Mouse (Mus musculus) large intestine, adult 2 months (tissue): ENCODE results near the gene Galnt11. TPM values are rescaled to one million over a fixed set of nuclear protein-coding genes. Genes with fewer than 3 reads are reported as not detected.
"Not testable (repeated sequence)": the region's sequence is repeated elsewhere in the genome, so short reads cannot be mapped to it uniquely, and the experiment has no call there.

Experiments used
- DNase-seq: peaks from one replicate; pipeline ENCODE4 v3.0.0-alpha.2; 2012; ENCODE audit warnings: low read depth, low spot score
- WGBS: fragments of 180-500 bp; shearing (Covaris S2); methylation state at CpG from one replicate; pipeline ENCODE4 v1.1.7; 2018; 5-methylcytosine and 5-hydroxymethylcytosine counted together
- polyA plus RNA-seq: library from polyadenylated mRNA; depleted of rRNA; stranded (reverse); fragments of >200 nt; gene quantifications from 2 replicates; pipeline ENCODE4 v1.2.3, GENCODE M21; 2012; rRNA removed

The Galnt11 gene
- polyA plus RNA-seq = 9.4 and 9.7 TPM in 2 replicates

DNA sequence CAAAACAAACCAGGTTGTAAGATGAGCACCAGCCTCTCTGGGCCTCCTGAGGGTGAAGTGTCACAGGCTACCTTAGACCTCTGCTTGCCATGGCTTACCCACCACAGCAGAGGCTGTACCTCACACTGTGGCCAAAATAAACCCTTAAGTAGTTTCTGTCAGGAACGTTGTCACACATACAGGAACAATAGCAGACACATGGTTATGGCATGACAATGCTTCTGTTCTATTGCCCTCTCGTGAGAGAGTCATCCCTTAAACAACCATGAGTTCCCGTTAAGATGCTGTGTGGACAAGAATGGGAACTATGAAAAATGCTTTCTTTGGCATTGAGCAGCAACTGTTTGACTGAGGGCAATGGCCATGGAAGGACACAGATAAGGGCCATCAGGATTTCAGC lies at the start of gene Galnt11:
Gene Galnt11, plus strand, starts transcription at position 301 of the 400 bp plus-strand sequence.
- DNase-seq = no peak
- WGBS = 78% methylated on average over 3 of the region's 3 CpGs

DNA sequence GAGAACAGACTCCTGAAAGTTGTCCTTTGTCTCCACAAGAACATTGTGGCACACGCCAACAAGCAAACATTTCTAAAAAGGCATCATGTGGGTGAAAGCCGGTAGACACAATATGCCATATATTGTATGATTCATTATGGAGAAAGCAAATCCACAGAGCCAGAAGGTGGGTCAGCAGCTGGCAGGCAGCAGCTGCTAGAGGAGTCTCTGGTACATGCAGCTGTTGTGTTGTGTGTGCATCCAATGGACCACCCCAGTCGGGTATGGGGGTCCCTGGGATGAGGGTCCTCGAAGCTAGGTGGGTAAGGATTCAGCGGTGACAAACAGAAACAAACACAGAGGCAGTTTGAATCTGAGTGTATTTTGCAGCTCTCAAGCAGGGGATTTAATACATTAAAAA lies 43.8 kb upstream of the Galnt11 start:
- DNase-seq = not testable (repeated sequence)
- WGBS = 87% methylated on average over 5 of the region's 5 CpGs

DNA sequence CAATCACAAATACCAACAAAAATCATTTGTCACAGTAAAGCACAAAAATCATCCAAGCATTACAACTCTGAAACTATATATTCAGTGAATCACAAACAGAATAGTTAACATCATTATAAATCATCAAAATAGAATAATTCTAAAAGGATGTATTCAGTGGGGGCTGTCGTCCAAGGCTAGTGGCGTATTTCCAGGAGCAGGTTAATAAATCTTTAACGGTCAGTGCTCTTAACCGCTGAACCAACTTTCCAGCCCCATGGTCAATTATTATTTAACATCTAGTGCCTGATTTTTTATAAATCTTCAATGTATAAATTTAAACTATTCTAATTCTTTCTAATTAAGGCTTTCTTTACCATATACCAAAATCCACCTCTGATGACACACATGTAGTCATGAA lies 43.2 kb upstream of the Galnt11 start:
- 81% methylated on average over 4 of the region's 4 CpGs for WGBS
- DNase-seq = not testable (repeated sequence)

DNA sequence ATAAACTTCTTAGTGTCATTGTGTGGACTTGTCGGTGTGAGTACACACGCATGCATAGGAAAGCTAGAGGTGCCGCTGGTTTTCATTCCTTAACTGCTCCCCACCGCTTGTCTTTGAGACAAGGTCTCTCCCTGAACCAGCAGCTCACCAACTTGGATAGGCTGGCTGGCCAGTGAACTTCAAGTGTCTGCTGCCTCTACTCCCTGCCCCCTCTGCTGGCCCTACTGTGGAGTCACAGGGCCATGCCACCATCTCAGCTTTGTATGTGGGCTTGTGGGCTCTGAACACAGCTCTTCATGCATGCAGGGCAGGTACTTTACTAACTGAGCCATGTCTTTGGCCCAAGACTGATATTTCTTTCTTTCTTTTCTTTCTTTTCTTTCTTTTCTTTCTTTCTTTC lies 42.4 kb upstream of the Galnt11 start:
- 96% methylated on average over 4 of the region's 4 CpGs for WGBS
- no peak for DNase-seq

DNA sequence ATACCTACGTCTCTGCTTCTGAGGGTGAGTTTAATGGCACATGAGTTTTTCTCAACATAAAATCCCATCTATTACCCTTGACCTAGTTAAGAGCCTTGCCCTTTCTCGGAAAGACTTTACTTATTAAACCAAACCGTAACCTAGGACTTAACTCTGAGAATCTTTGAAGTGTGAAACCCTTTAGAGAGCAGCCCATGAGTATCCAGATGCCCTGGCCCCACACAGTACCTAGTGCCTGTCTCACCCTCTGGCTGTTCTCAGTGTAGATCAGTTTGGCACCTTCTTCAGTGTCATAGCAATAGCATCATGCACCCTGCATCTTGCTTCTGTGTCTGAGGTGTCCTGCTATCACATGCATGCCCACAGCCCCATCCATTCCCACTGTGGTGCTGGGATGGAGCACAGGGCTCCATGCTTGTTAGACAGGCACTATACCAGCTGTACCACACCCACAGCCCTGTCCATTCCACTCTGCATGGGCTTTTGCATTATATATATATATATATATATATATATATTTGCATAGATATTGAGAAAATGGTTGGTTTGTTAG lies 41.7 kb upstream of the Galnt11 start:
- no peak for DNase-seq
- WGBS = 84% methylated on average over 3 of the region's 3 CpGs

DNA sequence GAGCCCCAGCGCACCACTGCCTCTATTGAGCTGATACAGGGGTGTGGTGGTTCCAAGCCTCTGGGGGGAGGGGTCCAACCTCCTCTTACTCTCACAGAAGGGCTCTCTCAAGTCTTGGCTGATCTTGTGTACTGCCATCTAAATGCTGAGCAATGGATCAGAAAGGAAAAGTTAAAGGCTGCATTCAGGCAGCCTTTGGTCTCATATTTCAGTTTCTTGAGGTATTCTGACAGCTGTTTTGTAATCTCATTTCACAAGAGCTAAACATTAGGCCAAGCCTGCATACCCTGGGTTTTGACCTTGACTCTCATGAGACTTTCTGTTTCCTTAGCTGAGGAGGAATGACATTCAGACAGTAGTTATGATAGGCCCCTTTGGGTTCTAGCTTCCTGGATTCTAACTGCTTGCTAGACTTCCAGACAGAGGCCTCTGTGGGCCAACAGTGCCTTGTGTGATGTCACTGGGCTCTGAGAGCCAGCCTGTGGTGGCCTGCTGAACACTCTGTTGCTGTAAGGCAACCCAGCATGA lies 40.6 kb upstream of the Galnt11 start, which contains the start of gene Galntl5:
Gene Galntl5, plus strand, starts transcription at position 457 of the 528 bp plus-strand sequence.
- no peak for DNase-seq

DNA sequence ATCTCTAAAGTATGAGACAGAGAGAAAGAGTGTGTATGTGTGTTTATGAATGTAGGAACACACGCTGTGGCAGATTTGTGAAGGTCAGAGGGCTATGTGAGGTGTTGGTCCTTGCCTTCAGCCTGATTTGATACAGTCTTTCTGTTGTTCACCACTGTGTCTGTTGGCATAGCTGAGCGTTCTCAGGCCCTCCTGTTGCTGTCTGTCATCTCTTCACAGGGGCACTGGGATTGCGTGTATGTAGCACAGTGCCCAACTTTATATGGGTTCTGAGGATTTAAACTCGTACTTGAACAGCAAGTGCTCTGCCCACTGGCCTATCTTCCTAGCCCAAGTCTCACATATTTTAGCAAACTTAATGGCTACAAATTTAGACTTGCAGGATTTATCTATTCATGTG lies 38.1 kb upstream of the Galnt11 start:
- WGBS = 85% methylated on average over 4 of the region's 4 CpGs
- DNase-seq = no peak

More for the DNA sequence above, 40.6 kb upstream of the Galnt11 start, which contains the start of gene Galntl5:
- WGBS = 80% methylated on average over 1 of the region's 1 CpGs

DNA sequence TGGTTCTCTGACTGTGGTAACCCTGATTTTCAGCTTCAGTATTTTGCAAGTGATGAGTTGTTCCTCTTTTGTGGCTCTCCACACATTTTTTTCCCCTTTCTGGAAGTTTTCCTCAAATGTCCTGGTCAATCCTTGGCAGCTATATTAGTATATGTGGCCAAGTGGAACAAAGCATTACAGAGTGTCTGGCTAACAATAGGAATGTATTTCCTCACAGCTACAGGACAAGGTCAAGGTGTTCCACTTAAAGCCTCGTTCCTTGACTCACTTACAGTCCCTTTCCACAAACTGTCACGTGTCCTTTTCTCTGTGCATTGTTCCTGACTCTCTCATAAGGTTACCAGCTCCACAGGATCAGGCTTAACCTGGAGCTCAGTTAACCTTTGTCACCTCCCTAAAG lies 37.1 kb upstream of the Galnt11 start:
- WGBS = 43% methylated on average over 2 of the region's 2 CpGs
- no peak for DNase-seq

DNA sequence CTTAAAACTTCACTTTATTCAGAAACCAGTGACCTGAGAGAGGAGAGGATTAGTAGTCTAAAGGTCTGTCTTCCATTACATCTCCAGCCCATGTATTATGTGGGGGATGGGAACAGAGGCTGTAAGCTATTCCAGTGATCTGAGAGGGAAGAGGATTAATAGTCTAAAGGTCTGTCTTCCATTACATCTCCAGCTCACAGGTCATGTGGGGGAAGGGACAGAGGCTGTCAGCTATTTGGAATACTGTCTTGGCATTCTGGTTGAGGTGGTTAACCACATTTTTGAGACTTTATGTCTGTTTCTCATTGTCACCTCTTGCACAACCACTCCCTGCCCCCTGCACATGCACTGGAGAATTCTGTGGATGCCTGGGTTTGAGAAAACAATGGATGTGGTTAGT lies 34.0 kb upstream of the Galnt11 start:
- DNase-seq = no peak

DNA sequence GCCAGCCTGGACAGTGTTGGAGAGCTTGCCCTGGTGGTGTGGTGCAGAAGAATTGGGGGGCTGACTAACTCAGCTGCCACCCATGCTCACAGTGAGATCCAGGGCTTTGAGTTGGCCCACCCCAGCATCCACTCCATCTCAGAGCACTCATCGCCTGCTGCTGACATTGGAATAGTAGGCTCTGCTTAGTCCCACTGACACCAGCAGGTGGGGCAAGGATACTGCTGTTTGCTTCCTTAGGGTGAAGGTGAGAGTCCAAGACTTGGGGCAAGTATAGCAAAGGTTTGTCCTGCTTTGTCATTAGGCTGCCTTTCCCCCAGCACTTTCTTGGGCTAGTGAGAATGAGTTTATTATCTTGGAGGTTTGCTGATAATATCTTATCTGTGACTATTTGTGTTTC lies 32.9 kb upstream of the Galnt11 start:
- WGBS = 23% methylated on average over 1 of the region's 1 CpGs
- peak; percentile 4 for DNase-seq

DNA sequence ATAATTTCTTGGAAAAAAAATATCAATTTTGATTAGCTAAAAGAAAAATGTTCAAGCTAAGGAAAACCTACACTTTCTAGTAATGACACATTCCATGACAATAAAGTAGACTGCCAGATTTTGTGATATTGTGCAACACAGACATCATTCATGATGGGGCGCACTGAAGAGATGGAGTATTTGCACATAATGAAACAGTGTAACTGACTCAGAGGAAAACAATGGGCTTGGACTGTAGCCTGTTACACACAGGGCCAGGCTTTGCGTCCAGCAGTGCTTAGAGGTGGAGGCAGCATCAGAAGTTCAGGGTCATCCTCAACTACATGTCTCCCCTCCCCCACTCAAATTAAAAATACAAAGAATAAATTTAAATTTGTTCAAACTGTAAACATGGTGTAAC lies 31.2 kb upstream of the Galnt11 start:
- WGBS = 49% methylated on average over 2 of the region's 2 CpGs
- no peak for DNase-seq

DNA sequence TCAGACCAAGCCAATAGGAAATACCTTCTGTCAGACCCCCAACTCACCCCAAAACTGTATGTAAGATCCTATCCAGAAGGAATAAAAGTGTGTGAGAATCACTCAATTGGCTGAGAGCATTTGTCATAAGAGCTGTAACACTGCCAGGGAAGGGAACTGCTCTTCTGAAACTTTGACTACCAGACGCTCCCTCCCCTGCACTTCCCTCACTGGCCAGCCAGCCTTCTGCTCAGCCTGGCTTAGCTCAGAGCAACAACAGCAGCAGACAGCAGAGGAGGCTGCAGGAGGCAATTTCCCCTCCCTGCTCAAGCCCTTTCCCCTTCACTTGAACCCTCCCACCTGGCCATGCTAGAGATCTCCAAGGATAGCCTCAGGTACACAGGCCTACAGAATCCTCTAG lies 9.8 kb upstream of the Galnt11 start:
- 71% methylated on average over 1 of the region's 1 CpGs for WGBS
- no peak for DNase-seq

DNA sequence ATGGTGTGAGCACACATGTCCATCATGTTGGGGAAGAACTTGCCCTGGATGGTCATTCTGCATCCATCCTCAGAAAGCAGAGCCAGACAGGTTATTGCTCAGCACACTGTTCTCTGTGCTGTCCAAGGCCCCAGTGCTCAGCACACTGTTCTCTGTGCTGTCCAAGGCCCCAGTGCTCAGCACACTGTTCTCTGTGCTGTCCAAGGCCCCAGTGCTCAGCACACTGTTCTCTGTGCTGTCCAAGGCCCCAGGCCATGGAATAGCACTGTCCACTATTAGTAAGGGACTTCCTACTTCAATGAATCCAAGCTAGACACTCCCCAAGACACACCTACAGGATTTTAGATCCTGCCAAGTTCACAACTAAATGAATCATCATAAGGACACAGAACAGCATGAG lies 8.5 kb upstream of the Galnt11 start:
- not testable (repeated sequence) for DNase-seq

DNA sequence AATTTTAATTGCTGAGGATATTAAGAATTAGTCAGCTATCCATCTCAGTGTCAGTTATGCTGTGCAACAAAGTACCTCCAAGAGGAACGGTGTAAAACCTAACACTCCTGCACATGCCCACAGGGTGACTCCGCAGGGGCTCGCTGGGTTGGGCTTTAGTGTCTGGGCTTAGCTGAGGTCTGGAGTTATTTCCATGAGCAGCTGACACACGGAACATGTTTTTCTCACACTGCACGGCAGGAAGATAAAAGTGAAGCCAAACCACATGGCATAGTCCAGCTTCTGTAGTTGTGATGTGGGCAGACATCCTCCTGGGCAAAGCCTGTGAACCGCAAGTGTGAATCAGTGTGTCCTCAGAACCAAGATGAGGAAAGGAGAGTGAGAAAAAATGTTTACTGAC lies 6.7 kb upstream of the Galnt11 start:
- 76% methylated on average over 6 of the region's 6 CpGs for WGBS

DNA sequence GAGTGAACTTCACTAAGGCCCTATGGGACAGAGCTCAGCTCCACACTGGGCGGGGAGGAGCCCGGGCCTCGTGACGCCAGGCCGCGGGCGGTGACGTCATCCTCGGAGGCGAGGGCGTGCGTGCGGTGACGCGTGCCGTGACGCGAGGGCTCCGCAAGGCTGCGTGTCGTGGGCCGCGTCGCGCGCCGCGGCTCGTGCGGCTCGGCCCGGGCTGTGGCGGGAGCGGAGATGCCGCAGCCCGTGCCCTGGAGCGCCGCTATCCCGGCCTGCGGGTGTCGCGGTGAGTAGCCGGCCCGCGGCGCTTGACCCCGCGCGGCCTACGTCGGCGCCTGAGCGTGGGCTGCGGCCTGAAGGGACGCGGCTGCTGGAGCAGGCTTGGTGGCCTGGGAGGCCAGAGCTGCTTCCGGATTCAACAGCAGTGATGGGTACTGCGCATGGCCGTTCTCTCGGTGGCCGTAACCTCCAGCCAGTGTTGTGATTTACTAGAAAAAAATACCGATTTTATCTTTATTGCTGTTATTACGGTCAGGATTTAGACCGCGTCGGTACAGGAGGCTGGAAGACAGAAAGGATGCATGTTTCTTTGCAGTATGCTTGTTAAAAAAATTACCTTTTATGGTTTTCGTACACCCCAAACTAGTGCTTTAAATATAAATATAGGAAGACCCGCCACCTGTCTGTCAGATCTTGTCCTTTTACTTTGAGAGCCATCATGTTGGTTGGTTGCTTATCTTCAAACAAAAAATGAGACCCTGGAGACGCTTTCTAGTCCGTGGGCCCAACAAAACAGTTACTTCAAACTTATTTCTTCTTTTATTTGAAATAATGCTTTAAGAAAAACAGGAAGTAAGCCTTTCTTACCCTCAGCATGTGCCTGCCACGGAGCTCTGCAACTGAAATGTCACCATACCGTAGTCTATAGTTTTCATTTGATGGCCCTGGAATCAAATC lies 1.3 kb downstream of the Galnt11 start, which contains the start of gene E130116L18Rik:
Gene E130116L18Rik, minus strand, starts transcription at position 402 of the 951 bp plus-strand sequence.
- WGBS = 1% methylated on average over 72 of the region's 72 CpGs
- peak; percentile 31 for DNase-seq

More for the DNA sequence above, 6.7 kb upstream of the Galnt11 start:
- DNase-seq = no peak

DNA sequence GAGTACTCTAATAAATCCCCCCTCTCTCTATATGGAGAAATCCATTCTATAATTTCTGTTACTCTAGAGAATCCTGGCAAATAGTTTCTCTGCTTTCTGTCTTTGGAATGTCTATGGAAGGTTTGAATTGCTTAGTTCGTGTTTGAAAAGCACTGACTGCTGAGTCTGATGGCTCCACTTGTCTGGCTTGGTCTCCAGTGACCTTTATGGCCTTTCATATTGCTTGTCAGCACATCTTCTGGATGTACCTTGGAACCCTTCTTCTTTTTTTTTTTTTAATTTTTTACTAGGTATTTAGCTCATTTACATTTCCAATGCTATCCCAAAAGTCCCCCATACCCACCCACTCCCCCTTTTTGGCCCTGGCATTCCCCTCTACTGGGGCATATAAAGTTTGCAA lies 2.7 kb downstream of the Galnt11 start:
- 90% methylated on average over 1 of the region's 1 CpGs for WGBS
- DNase-seq = not testable (repeated sequence)

DNA sequence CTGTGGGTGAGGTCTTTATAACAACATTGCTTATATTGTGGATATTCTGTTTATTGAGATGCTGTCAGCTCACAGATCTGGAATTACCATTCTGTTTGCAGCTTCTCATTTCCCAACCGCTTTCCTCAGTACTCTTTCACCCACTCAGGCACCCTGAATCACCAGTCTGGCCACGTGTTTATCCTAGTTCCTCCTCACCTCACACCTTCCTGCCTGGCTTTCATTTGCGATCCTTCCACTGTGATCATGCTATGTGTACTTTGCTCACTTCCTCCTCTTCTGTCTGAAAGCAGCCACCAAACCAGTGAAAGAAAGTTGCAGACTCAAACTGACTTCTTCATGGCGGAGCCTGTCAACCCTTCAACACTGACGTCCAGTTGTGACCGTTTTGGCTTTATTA lies 21.4 kb downstream of the Galnt11 start:
- no peak for DNase-seq
- 63% methylated on average over 6 of the region's 6 CpGs for WGBS

DNA sequence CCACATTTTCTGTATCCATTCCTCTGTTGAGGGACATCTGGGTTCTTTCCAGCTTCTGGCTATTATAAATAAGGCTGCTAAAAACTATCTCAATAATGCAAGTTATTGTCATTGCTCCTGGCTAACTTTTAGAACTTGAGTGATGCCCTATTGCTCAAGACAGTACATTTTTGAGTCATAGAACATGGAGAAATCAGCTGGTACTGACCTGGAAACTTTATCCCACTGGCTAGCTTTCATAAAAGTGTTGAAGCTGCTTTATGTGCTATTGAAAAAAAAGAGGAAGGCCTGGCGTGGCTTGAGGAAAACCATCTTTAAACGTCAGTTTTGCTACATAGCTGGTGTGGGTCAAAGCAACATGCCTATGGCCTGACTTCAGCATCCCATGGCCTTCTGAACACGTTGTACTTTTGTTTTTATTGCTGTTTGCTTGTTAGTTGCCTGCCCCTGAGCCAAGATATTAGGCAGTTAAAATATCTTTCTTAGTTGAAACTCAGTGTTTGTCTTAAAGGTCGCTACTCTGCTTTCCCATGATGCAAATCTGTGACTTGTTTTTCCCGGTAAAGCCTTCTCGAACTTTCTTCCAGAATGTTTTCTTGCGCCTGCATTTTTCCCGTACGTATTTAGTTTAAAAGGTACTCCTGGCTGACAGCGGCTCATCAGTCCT lies 24.2 kb downstream of the Galnt11 start:
- WGBS = 82% methylated on average over 10 of the region's 10 CpGs
- DNase-seq = no peak

DNA sequence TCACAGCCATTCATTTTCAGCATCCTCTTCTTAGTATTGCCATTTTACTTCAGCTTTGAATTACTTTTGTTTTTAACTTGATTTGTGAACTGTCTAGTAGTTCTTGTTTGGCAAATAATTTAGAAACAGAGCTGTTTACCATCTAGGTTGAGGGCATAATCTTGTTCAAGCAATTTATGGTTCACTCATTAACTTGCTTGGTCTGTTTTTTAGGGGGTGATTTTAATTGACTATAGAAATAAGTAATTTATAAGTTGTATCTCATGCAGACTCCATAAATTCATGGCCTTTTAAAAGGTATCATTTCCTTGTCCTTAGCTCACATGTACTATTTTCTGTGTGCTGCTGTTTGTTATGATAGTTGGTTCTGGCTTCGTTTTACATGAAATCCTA lies 24.8 kb downstream of the Galnt11 start:
- DNase-seq = no peak
- WGBS = 54% methylated on average over 1 of the region's 1 CpGs

DNA sequence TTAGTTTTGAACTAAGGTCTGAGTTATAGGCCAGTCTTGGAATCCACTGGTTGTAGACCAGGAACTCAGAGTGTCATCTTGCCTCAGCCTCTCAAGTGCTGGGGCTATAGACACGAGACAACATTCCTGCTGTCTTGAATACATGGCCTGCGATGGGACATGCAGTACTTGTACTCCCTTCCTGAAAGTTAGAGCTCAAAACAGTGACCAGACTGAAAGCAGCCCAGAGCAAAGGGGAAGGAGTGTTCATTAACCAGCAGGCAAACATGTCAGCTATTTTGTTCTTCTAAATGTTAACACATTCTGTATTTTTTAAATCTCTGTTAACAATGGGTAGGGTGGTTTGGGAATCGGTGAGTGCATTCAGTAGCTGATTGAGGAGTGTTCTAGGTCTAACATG lies 25.3 kb downstream of the Galnt11 start:
- DNase-seq = no peak
- WGBS = 58% methylated on average over 3 of the region's 3 CpGs
